Mouse (Mus musculus): ENCODE results near the gene Ttc38.

The Ttc38 gene

GRCm38 (mm10) chr15:85831954-85832590, at the start of gene Ttc38:
Gene Ttc38, plus strand, starts transcription at chr15:85832306.
- DNase-seq (ENCODE audit: low read depth, low spot score) = peak; percentile 90

- DNase-seq (ENCODE audit: low read depth, low spot score) = peak; percentile 46
Measured at GRCm38 (mm10) chr15:85783146-85783545, 49.0 kb upstream of the Ttc38 start.

- no peak for DNase-seq (ENCODE audit: low read depth, low spot score)
Measured at GRCm38 (mm10) chr15:85784341-85784740, 47.8 kb upstream of the Ttc38 start.

GRCm38 (mm10) chr15:85786711-85787110, 45.4 kb upstream of the Ttc38 start:
- DNase-seq (ENCODE audit: low read depth, low spot score) = no peak

GRCm38 (mm10) chr15:85787482-85787881, 44.6 kb upstream of the Ttc38 start:
- DNase-seq (ENCODE audit: low read depth, low spot score) = no peak

- no peak for DNase-seq (ENCODE audit: low read depth, low spot score)
Measured at GRCm38 (mm10) chr15:85788051-85788450, 44.1 kb upstream of the Ttc38 start.

- DNase-seq (ENCODE audit: low read depth, low spot score) = no peak
Measured at GRCm38 (mm10) chr15:85788633-85789032, 43.5 kb upstream of the Ttc38 start.

- no peak for DNase-seq (ENCODE audit: low read depth, low spot score)
Measured at GRCm38 (mm10) chr15:85791449-85791848, 40.7 kb upstream of the Ttc38 start.

- DNase-seq (ENCODE audit: low read depth, low spot score) = no peak
Measured at GRCm38 (mm10) chr15:85792819-85793218, 39.3 kb upstream of the Ttc38 start.

GRCm38 (mm10) chr15:85795516-85795915, 36.6 kb upstream of the Ttc38 start:
- DNase-seq (ENCODE audit: low read depth, low spot score) = peak; percentile 70

- no peak for DNase-seq (ENCODE audit: low read depth, low spot score)
Measured at GRCm38 (mm10) chr15:85798676-85799075, 33.4 kb upstream of the Ttc38 start.

GRCm38 (mm10) chr15:85802931-85803330, 29.2 kb upstream of the Ttc38 start:
- DNase-seq (ENCODE audit: low read depth, low spot score) = no peak

GRCm38 (mm10) chr15:85806886-85807285, 25.2 kb upstream of the Ttc38 start:
- DNase-seq (ENCODE audit: low read depth, low spot score) = no peak

GRCm38 (mm10) chr15:85807404-85807803, 24.7 kb upstream of the Ttc38 start:
- DNase-seq (ENCODE audit: low read depth, low spot score) = no peak

GRCm38 (mm10) chr15:85808031-85808430, 24.1 kb upstream of the Ttc38 start:
- DNase-seq (ENCODE audit: low read depth, low spot score) = no peak

- no peak for DNase-seq (ENCODE audit: low read depth, low spot score)
Measured at GRCm38 (mm10) chr15:85808434-85808833, 23.7 kb upstream of the Ttc38 start.

- DNase-seq (ENCODE audit: low read depth, low spot score) = no peak
Measured at GRCm38 (mm10) chr15:85809091-85809490, 23.0 kb upstream of the Ttc38 start.

- no peak for DNase-seq (ENCODE audit: low read depth, low spot score)
Measured at GRCm38 (mm10) chr15:85810462-85810805, 21.7 kb upstream of the Ttc38 start.

- peak; percentile 45 for DNase-seq (ENCODE audit: low read depth, low spot score)
Measured at GRCm38 (mm10) chr15:85810806-85811521, 21.1 kb upstream of the Ttc38 start.

GRCm38 (mm10) chr15:85811535-85812277, 20.4 kb upstream of the Ttc38 start, which contains the start of gene Cdpf1:
Gene Cdpf1, minus strand, starts transcription at chr15:85811697.
- peak; percentile 96 for DNase-seq (ENCODE audit: low read depth, low spot score)

GRCm38 (mm10) chr15:85813428-85813827, 18.7 kb upstream of the Ttc38 start:
- peak; percentile 66 for DNase-seq (ENCODE audit: low read depth, low spot score)

- DNase-seq (ENCODE audit: low read depth, low spot score) = no peak
Measured at GRCm38 (mm10) chr15:85821203-85822010, 10.7 kb upstream of the Ttc38 start, which contains the start of gene Pkdrej. Gene Pkdrej, minus strand, starts transcription at chr15:85821734.

Data from ES-CJ7 (cell line).